Mouse (Mus musculus) adrenal gland, postnatal 25 days (tissue): ENCODE measurements at regions not wholly inside any gene's neighbourhood (a gene's known extent, or its start where the extent isn't known, plus 50 kb on each side); places are given as distances from the start of the nearest gene placed in this dataset.
"Not testable (repeated sequence)": the region's sequence is repeated elsewhere in the genome, so short reads cannot be mapped to it uniquely, and the experiment has no call there.

Experiments
- DNase-seq: peaks from one replicate; pipeline ENCODE4 v3.0.0; 2021; ENCODE audit warnings: mixed read lengths

DNA sequence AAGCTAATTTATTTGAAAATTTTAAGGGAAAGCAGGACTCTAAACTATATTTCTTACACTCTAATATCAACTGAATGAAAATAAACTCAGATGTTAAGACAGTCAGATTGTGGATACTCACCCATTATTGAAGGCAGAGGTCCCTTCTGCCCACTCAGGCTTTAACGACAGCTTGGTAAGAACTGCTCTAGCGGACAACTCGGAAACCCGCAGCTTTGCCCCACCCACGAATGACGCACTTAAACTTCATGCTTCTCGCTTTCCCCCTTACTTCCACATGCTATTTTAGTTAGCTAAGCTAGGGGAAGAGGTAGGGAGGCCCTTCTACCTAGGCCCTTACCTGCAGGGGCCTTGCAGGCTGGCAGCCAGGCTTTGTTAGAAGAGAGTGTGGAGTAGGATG lies 50.8 kb upstream of the Elmo1 start:
- no peak for DNase-seq

DNA sequence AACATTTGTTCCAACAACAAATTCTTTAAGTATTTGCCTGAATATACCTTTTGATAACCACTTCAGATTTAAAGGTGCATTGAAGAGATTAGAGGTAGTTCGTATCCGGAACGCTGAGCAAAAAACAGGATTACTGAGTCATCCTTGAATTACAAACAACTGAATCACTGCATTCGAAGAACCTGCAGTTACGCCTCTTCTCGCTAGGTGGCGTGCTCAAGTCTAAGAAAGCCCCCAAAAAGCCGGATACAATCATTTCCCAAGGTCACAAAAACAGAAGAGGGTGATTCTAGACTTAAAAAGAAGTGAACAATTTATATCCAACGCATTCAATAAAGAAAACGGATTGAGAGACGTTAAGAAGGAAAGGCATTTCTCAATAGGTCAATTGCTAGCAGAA lies 51.9 kb upstream of the Elmo1 start:
- peak; percentile 13 for DNase-seq

DNA sequence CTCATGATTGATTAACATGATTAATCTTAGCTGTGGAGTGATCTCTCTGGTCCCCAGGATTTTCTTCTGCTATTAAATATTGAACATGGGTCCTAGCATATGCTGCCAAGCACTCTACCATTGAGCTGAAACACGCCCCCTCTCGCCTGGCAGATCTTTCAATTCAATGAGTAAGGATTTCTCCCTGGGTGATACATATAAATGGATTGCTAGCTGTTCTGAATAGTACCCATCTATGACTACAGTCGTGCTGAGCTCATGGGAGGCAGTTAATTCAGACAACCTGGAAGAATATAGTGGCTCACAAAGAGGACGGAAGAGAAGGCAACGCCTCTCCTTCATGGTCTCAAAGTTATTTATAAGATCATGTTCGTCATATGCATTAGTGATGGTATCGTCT lies 53.0 kb upstream of the Elmo1 start:
- no peak for DNase-seq

DNA sequence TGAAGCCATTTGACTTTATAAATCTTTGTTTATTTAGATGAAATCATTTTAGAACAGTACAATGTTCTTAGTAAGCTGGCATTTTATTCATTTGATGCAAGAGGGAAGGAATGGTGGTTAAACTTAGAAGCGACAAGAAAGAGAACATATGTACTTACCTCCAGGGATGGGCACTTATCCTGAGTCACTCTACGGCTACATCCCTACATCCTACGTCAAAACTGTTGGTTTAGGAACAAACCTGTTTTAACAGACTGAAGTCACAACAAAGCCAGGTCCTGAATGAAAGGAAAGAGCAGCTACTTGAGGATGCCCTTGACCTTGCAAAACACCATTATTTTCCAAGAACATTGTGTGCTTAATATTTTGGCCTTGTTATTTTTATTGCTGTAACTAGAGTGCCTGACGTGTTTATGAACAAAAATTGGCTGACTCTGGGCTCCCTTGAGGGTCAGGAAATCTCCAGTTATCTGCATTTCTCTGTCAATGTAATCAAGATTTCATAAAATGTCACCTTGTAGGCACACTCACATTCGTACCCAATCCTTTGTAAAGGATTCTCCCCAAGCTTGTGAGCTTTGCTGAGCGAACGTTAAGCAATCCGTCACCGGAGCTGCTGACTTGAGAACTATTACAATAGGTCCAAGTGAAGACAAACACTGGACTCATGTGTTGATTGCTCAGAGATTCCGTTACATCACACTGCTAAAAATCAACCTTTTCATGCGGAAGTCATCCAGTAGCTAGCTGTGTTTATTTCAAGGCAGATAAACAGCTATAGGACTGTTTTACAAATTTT lies 56.3 kb upstream of the Elmo1 start:
- no peak for DNase-seq

DNA sequence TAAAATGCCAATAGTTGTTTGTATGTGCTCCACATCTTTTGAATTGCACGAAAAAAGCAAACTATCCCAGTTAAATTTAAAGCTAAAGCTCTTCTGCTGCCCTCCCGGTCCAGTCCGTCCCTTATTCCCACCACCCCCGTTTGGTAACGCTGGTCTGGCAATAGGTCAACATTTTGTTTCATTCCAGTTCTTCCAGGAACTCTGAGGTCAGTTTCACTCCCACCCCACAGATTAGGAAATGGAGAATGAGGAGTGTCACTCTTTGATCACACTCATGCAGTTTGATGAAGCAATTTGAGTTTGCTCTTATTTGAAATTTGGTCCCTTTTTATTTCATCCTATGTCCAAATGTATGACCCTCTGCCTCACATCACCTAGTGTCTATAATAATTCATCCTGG lies 58.7 kb upstream of the Elmo1 start:
- DNase-seq = no peak

DNA sequence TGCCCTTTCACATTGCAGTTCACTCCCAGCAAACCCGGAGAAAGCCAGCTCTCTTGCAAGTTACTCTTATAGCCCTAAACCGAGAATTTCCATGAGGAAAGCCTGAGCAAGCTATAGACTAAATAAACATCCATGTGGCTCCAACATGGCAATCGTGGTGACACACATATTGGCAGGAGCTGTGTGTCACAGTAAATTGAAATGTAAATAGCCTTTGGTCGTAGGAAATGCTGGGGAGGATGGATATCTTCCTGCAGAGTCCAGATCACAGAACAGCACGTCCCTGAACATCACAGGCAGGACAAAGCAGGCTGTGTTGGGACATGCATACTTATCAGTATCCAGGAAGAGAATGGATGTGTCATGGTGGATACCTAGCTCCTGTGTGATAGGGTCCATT lies 59.3 kb upstream of the Elmo1 start:
- no peak for DNase-seq

DNA sequence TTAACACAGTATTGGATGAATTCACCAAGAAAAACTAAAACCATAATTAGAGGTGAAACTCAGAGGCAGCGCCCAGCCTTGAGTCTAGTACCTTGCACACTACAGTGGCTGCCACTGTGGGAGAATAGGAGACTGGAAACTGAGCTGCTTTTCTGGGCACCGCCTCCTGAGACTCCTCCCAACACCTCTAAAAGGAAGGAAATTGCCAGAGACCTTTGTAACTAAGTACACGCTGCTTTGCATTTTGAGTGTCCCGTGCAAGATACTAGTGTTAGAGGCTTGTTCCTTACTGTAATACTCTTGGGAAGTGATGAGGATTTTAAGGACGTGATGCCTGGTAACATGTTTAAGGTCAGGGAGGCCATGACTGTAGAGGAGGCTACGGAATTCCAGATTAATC lies 63.8 kb upstream of the Elmo1 start:
- DNase-seq = no peak

DNA sequence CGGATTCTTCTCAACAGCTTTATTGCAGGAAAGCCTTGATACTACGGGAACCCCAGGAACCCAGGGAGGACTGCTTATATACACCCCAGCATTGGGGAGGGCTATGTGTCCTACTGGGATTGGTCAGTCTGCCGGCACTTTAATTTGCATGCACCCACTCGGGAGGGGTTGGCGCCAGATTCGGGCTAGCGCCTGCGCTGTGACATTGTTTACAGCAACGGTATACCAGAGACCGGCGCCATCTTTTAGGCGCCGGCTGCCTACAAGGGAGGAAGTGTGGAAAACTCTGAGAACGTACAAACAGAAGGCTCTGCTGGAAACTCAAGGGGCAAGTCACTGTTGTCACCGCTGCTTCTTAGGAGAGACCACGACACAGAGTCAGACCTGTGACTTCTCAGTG lies 73.9 kb upstream of the Elmo1 start:
- not testable (repeated sequence) for DNase-seq

DNA sequence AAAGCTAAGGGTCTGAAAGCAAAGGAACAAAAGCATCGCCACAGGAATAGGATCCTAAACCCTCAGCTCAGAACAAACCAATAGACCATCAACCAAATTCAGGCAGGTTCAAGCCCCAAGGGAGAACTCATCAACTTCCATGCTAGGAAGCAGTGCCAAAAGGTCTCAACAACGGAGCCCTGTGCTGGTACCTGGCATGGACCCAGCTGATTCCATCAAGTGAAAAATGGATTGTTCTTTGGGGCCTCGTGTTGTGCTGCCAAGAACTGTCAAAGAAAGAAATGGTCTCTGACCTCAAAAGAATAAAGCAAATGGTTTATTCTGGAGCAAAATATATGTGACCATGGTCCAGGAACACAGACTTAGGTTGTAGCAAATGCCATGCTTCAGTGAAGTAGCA lies 77.8 kb upstream of the Elmo1 start:
- DNase-seq = peak; percentile 47

DNA sequence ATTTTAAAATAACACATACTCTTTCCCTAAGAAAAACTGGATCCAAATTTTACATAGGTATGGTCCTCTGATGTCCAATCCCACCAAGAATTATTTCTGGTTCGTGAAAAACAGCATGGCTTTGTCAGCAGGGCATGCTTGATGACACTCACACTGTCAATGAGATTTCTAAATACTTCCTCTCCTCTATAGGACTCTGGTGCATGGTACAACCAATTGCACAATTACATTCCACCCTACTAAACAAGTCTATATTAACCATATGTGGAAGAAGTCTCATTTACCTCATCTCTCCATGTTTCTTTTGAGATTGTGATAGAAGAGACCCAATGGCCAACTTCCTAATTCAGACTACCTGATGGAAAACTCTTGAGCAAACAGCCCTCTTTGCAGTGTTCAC lies 81.2 kb upstream of the Elmo1 start:
- DNase-seq = no peak

DNA sequence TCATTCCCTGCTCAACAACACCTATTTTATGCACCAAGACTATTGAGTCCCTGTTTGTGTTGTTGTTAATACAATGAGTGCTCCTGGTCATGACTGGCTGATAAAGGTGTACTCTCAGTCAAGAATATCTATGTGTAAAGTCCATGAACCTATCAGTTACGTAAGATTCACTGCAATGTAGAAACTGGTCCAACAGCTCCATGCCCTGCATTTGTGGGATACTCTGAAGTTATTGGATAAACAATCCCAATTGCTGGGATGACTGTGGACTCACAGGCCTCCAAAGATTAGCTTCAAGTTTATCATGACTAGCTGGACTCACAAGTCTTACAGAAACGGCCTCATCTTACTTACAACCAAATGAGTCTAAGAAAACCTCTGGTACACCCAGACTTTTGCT lies 82.8 kb upstream of the Elmo1 start:
- no peak for DNase-seq

DNA sequence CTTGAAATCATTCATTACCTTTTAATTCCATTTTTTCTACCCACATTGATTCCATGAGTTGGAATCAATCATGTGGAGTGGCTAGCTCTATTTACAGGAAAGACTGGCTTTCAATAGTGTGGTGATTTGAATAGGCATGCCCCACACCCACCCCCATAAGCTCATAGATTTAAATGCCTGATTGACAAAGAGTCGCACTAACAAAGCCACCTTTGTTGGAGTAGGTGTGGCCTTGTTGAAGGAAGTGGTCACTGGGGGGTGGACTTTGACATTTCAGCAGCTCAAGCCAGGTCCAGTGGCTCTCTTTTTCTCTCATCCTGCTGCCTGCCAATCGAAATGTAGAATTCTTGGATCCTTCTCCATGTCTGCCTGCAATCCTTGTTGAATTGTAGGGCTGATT lies 92.8 kb upstream of the Elmo1 start:
- no peak for DNase-seq

DNA sequence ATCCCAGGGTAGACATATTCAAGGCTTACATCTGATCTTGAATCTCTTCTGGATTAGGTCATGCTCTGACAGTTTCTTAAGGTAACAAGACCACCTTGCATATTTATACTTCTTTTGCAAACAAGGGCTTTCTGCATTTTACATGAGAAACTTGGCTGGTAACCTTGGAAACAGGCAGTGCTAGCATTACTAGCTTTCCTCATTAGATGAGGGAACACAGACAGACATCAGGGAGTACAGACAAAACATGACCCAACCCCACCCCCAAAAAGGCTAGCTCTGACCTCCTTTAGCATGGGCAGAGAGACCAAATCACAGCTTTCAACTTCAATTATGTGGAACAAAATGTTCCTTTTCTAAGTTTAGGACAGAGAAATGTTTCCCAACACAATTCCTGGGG lies 114.8 kb upstream of the Elmo1 start:
- no peak for DNase-seq

DNA sequence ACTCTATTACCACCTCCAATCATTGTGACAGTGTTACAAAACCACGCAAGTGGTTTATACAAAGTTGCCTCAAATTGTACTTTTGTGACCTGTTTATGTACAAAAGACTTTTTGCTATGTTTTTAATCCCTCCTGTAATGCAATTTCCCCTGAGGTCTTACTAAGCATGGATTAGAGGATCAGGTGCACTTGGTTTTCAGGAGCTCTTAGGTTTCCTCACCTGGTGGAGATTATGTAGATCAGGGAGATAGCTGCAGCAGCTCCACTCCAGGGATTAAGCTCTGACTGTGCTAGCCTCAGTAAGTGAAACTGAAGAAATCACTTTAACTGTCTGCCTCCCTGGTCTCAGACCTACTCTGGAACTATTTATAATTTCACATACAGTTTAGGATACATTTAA lies 123.8 kb upstream of the Elmo1 start:
- DNase-seq = no peak

DNA sequence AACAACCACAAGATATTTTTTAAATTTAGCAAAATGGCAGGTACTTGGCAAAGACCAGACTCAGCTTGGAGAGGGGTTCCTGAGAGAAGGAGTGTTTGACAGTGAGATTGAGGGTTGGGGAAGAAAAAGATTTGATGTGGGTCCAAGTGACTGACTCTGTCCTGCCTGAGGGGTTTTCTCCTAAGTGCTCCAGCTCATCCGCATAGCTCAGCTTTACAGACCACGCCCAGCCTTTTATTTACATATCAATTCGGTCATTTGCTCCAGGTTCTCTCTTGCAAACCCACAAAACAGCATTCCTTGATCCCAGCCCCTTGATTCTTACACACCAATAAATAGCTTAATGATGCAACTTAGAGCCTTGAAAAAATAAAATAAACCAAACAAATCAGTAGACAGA lies 127.4 kb upstream of the Elmo1 start:
- DNase-seq = no peak

DNA sequence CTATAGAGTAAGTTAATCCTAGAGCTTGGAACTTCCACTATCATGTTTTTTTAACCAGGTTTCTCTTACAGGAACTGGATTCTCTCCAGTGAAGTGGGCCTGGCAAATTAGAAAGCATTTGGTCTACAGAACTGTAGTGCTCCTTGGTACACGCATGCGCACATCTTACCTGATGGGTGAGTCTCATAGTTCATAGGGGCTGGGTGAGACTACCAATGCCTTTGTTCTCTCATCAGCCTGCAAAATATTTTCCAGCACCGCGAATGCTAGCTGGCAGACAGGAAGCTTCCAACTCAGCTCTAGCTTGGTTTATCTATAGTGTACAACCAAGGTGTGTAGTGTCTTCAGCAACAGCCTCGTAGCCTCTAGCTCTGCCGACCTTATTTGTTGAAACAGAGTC lies 104.7 kb upstream of the Gpr141 start:
- no peak for DNase-seq

DNA sequence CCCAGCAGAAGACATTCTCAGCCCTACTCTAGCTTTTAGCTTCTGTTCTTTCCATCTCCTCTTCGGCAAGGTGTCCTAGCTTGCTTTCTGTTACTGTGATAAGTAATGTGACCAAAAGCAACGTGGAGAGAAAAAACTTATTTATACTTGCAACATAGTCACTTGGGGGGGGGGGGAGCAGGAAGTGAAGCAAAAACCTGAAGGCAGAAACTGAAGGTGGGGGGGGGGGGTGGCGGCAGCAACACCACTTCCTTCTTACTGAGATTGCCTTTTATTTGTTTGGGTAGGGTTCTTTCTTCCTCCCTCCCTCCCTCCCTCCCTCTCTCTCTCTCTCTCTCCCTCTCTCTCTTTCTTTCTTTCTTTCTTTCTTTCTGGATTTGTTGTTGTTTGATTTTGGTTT lies 103.8 kb upstream of the Gpr141 start:
- no peak for DNase-seq

DNA sequence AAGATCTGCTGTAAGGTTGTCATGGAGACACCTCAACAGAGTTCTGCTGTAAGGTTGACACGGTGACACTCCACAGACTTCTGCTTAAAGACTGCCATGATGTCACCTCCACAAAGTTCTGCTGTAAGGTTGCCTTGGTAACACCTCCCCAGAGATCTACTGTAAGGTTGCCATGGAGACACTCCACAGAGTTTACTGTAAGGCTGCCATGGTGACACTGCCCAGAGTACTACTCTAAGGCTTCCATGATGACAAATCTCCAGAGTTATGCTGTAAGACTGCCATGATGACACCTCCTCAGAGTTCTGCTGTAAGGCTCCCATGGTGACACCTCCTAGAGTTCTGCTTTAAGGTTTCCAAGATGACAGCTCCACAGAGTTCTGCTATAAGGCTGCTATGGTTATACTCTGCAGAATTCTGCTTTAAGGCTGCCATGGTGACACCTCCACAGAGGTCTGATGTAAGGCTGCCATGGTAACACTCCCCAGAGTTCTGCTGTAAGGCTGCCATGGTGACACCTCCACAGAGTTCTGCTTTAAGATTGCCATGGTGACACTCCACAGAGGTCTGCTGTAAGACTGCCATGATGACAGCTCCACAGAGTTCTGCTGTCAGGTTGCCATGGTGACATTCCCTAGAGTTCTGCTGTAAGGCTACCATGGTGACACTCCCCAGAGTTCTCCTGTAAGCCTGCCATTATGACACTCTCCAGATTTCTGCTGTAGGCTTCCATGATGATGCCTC lies 97.2 kb upstream of the Gpr141 start:
- DNase-seq = no peak

DNA sequence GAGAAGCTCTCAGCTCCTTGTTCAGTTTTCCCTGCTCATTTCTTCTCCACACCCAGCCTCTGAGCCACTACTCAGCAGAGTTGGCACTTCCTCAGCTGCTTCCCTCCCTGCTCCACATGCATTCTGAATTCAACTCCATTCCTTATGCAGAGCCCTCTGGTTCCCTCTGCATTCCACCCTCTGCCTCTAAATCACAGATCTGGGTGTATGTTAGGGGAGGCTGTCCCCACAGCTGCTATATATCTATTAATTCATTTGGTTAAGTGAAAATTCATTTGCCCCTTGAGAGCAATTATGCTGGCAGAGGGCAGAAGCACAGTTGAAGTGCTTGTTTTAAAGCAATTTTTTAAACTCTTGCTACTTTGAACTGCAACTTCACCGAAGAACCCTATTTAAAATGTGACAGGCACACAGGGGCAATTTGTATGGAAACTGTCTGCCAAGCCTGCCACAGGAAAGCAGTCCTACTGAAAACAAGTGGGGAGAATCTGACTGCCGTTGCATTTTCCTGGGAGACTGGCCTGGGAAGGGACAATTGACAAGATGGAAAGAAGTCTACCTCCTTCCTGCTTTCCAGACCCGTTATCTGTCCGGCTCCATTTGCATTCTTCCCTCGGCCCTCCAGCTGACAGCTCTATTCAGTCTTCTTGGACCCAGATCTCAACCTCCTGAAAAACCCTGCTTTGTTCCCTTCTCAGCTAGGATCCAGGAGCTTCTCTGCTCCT lies 88.0 kb upstream of the Gpr141 start:
- no peak for DNase-seq

DNA sequence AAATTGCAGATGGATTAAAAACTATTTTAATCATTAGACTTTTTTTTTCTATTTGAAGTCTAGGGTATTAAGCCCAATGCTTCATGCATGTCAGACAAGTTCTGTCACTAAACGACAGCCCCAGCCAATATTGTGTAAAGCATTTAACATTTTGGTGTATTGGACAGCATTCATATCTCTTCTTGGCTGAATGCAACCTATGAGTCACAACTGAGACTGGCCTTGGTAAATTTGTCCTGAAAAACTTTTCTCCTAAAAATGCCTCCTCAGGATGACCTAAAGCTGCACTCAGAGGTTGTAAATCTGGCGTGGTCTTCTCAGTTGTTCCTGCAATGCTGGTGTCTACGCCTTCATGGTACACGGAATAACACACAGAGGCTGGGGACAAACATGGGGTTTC lies 78.7 kb upstream of the Gpr141 start:
- no peak for DNase-seq

DNA sequence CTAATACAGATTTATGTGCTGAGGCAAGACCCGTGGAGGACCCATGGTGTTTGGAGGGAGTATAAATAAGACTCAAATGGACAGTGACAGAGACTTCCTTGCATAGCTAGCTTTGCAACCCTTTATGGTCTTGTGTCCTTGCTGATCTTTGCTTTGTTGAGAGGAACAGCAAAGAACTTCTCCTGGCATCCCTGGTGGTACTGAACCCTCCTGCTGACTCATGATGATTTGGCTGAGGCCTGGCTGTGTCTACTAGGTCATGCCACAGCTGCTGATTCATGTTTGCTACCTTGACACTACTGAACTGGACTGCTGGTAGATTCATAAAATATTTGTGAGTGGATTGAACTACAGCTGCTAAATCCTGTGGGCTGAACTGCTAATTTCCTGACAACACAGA lies 73.1 kb upstream of the Gpr141 start:
- peak; percentile 28 for DNase-seq

DNA sequence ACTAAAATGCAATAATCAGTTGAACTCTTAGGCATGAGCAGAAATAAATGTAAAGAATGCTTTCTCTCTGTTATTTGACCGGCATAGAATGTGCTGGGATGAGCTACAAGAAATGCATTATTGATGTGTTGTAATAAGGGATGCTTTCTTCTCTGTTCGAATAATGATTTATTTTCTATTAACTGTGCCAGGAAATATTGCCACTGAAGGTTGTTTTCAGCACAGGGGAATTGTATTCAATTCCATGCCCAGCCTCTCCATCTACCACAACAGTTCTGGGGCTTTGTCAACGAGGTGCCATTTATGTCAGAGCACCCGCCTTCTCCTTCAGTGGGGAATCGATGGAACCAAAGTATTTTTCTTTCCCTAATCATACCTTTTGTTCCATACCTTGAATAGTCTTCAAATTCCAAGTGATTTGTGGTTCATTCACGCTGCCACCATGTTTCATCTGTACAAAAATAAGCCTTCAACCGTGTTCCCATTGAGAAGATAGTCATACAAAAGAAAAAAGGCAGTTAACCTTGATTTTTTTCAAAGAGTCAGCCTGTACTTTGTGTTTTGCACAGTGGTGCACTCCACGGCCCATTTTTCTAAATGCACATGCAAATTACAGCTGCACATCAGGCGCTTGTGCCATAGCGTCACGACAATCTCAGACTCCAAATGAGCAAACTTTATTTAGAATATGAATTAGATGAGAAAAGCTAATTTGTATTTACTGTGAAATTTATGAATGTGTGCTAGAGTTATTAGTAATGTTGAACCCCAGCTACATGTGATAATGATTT lies 65.1 kb upstream of the Gpr141 start:
- no peak for DNase-seq
